Mouse (Mus musculus) limb, embryonic 14.5 days (tissue): ENCODE measurements around the gene Arl3. TPM values are rescaled to one million over a fixed set of nuclear protein-coding genes. Genes with fewer than 3 reads are reported as not detected.

Experiments
- ATAC-seq: fragments of 200-750 bp; cut with Nextera tagmentation; 2 replicates; pipeline ENCODE4 v1.8.0; 2017; ENCODE audit warnings: low read depth, moderate number of reproducible peaks, moderate TSS enrichment; ENCODE audit not compliant: low FRiP score
- DNase-seq: peaks from one replicate; pipeline ENCODE4 v3.0.0-alpha.2; 2015; ENCODE audit warnings: low spot score
- H3K27ac ChIP-seq: fragments of 300-500 bp; sonication (generic); replicated peaks from 2 replicates; pipeline ENCODE4 v1.5.1; 2014; ENCODE audit warnings: low read depth, mild to moderate bottlenecking, low read length, moderate library complexity, mixed read lengths
- H3K27me3 ChIP-seq: fragments of 300-500 bp; sonication (generic); 2 replicates; pipeline ENCODE4 v1.6.1; 2014; ENCODE audit warnings: low read length, mixed read lengths; ENCODE audit not compliant: control insufficient read depth, insufficient read depth
- H3K36me3 ChIP-seq: fragments of 300-500 bp; sonication (generic); 2 replicates; pipeline ENCODE4 v1.6.1; 2014; ENCODE audit warnings: mild to moderate bottlenecking, low read length, moderate library complexity, mixed read lengths; ENCODE audit not compliant: control insufficient read depth, insufficient read depth
- H3K4me1 ChIP-seq: fragments of 300-500 bp; sonication (generic); 2 replicates; pipeline ENCODE4 v1.6.1; 2014; ENCODE audit warnings: antibody characterized with exemption, low read length, mixed read lengths; ENCODE audit not compliant: control insufficient read depth, insufficient read depth
- H3K4me2 ChIP-seq: fragments of 300-500 bp; sonication (generic); replicated peaks from 2 replicates; pipeline ENCODE4 v1.6.1; 2014; ENCODE audit warnings: low read depth, mild to moderate bottlenecking, low read length, moderate library complexity; ENCODE audit not compliant: severe bottlenecking
- H3K4me3 ChIP-seq: fragments of 300-500 bp; sonication (generic); replicated peaks from 2 replicates; pipeline ENCODE4 v1.5.1; 2014; ENCODE audit warnings: low read length
- H3K9ac ChIP-seq: fragments of 300-500 bp; sonication (generic); 2 replicates; pipeline ENCODE4 v1.6.1; 2014; ENCODE audit warnings: mild to moderate bottlenecking, low read depth, low read length, moderate library complexity; ENCODE audit not compliant: severe bottlenecking
- H3K9me3 ChIP-seq: fragments of 300-500 bp; sonication (generic); 2 replicates; pipeline ENCODE4 v1.6.1; 2016; ENCODE audit warnings: low read length; ENCODE audit not compliant: control insufficient read depth
- POLR2A ChIP-seq: fragments of 200-500 bp; IDR thresholded peaks from 2 replicates; pipeline ENCODE4 v1.8.0; 2012; ENCODE audit warnings: inconsistent platforms, mild to moderate bottlenecking, moderate library complexity, borderline replicate concordance; ENCODE audit not compliant: insufficient read depth, insufficient read length; ENCODE audit errors: extremely low read depth
- WGBS: fragments of 180-500 bp; shearing (Covaris S2); extraction: QIAGEN DNeasy Blood & Tissue Kit; methylation state at CpG from one replicate; pipeline ENCODE4 v1.1.7; 2014; 5-methylcytosine and 5-hydroxymethylcytosine counted together
- polyA plus RNA-seq, 2 experiments: library from polyadenylated mRNA; depleted of rRNA in 1 of 2; stranded (reverse) in 1 of 2; unstranded in 1 of 2; fragments of >200 nt; fragmentation: Nextera tagmentation in 1 of 2; extraction: Ambion mirVana in 1 of 2; gene quantifications; 2 replicates each; pipeline versions ENCODE4 v1.2.1 to v1.2.3; 2012 to 2014

Arl3 gene
- polyA plus RNA-seq, 2 experiments = 87.2 to 120 TPM

DNA sequence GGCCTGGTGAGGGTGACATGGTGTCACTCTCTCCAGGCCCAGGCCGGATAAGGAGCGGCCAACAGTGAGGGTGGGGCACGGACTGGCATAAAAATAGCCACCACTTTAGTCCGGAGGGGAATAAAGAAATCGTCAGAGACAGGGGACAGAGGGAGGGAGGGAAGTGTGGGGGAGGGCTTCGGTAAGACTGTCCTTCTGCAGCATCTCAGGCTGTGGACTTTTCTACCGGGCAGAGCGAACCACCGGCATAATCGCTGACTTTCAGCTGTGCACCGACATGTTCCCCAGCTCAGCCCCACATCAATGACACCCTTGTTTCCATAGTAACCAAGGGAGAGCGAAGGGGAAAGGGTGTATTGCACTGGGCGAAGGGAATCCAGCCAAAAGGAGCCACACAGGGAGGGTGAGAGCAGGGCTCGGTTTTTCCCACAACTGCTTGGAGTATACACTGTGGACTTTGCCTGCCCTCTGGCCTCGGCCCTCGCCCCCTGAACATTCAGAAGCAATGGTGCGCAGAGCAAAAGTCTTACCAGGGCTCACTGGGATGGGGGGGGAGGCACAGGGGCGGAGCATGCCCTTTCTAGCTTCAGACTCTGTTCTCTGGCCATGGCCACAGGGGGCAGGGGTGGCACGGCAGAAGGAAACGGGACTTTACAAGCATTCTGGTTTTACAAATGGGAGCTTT, 44.3 kb downstream of the Arl3 start:
- Histone ChIP-seq H3K27me3 (no peaks in the 10 kb centered on the region), H3K4me3 (peak overlapping the region; percentile 21), H3K36me3 (no peaks in the 10 kb centered on the region), H3K4me2 (peak overlapping the region; percentile 49), H3K4me1 (peaks cover 87% of the 10 kb centered on the region), H3K9me3 (no peaks in the 10 kb centered on the region), H3K9ac (peak overlapping the region; percentile 34), H3K27ac (peak overlapping the region; percentile 58)
- ATAC-seq = 0 out of 2 replicates have a peak, but pooled peaks have one; percentile 13
- no peak for TF ChIP-seq POLR2A
- DNase-seq = no peak
- 2% methylated on average over 20 of the region's 20 CpGs for WGBS

GRCm38 (mm10) chr19:46527632-46528528, 45.1 kb downstream of the Arl3 start:
- peaks cover 91% of the 10 kb centered on the region for H3K4me1 ChIP-seq

DNA sequence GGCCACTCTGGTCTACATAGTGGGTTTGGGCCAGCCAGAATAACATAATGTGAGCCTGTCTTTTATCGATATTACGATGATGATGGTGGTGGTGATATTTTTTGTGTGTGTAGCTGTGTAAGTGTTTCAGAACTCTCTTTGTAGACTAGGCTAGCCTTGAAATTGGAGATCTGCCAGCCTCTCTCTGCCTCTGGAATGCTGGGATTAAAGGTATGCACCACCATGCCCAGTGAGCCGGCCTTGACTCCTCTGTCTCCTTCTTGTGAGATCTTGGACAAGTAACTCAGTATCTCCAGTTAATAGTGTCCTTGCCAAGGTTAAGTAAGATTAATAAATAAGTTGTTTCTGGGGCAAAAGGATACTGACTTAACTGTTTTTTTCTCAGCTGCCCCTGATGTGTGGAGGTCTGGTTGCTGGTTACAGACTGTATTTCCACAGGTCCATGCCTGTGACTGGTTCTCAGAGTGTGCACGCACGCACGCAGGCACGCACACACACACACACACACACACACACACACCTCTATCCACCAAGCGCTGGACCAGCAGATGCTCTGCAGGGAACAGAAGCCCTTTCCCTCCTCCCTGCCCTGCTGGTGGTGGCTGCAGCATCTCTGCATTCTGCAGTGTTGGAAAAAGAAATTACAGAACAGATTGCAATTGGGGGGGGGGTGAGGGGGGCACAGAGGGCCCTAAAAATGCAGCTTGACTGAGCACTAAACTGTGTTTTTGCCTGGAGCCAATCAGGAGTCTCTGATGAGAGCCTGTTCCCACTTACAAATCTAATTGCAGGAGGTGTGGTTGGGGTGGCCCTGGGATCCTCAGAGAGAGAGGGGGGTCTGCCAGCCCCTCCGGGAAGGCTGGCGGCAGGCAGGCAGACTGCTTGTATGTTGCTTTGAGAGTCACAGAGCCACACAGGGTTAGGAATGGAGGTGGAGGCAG, 47.0 kb downstream of the Arl3 start:
- Histone ChIP-seq H3K4me1 (peaks cover 78% of the 10 kb centered on the region), H3K27ac (no peak overlapping the region), H3K4me2 (no peak overlapping the region), H3K27me3 (no peaks in the 10 kb centered on the region), H3K9ac (no peak overlapping the region), H3K4me3 (no peak overlapping the region), H3K36me3 (no peaks in the 10 kb centered on the region), H3K9me3 (no peaks in the 10 kb centered on the region)
- 31% methylated on average over 10 of the region's 10 CpGs for WGBS
- no peak for ATAC-seq
- no peak for DNase-seq
- no peak for TF ChIP-seq POLR2A

More at GRCm38 (mm10) chr19:46527632-46528528, 45.1 kb downstream of the Arl3 start:
- Histone ChIP-seq H3K27ac (no peak overlapping the region), H3K27me3 (no peaks in the 10 kb centered on the region), H3K4me2 (peak overlapping the region; percentile 49), H3K36me3 (no peaks in the 10 kb centered on the region), H3K4me3 (peak overlapping the region; percentile 21; the same call in 1 of the 2 replicates), H3K9ac (no peak overlapping the region), H3K9me3 (no peaks in the 10 kb centered on the region)
- ATAC-seq (no peak), DNase-seq (no peak)
- TF ChIP-seq POLR2A = no peak
- 21% methylated on average over 17 of the region's 17 CpGs for WGBS

- 37% methylated on average over 14 of the region's 14 CpGs for WGBS
These were observed 48.2 kb downstream of the Arl3 start for GRCm38 (mm10) chr19:46524601-46525321.

More at GRCm38 (mm10) chr19:46524601-46525321, 48.2 kb downstream of the Arl3 start:
- DNase-seq = peak; percentile 51
- H3K4me3 ChIP-seq = 0 out of 2 replicates have a peak overlapping the region, but pooled peaks have one; percentile 4
- TF ChIP-seq POLR2A = no peak
- 0 out of 2 replicates have a peak overlapping the region, but pooled peaks have one; percentile 55 for H3K27ac ChIP-seq
- no peaks in the 10 kb centered on the region for H3K9me3 ChIP-seq
- no peak for ATAC-seq
- H3K4me1 ChIP-seq = peaks cover 66% of the 10 kb centered on the region
- no peaks in the 10 kb centered on the region for H3K27me3 ChIP-seq
- H3K4me2 ChIP-seq = peak overlapping the region; percentile 39
- no peaks in the 10 kb centered on the region for H3K36me3 ChIP-seq
- H3K9ac ChIP-seq = 0 out of 2 replicates have a peak overlapping the region, but pooled peaks have one; percentile 3
